In the genomic region with DNA sequence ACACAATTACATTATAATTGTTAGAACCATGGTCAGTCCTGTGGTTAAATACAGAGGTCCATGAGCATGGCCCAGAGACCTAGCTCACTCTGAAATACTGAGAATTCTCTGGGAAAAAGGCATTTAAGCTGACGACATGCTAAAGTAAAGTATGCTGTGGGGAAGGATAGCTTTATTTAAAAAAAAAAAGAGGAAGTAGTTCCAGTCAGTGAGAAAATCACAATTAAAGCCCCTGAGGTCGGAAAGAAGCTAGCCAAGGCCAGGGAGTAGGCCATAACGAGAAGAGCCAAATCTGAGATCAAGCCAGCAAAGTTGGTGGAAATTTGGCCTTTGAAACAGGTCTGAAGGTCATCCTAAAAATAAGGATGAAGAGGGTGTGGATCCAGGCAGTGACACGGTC, we compare ENCODE assay signal across 27 mouse cellular contexts. TPM values are rescaled to one million over a fixed set of nuclear protein-coding genes. Genes with fewer than 3 reads are reported as not detected.
"Had no signal": no experiment of that assay in that cellular context is flagged by ENCODE, and none has a peak within 500 bp of the region (broad histone marks: within the 10 kb centered on the region; RNA-seq: fewer than 3 reads in every experiment).

No protein-coding gene starts in this region.

- H3K27me3 ChIP-seq: limb, embryonic 12.5 days; limb, embryonic 15.5 days; neural tube, embryonic 12.5 days had no signal

- H3K27ac ChIP-seq: limb, embryonic 12.5 days; limb, embryonic 15.5 days; liver, embryonic 14.5 days; macrophage; midbrain, embryonic 15.5 days; neural tube, embryonic 12.5 days; neural tube, embryonic 15.5 days; stomach, postnatal 0 days had no signal

- H3K9ac ChIP-seq: limb, embryonic 12.5 days; limb, embryonic 15.5 days; liver, embryonic 14.5 days; liver, postnatal 0 days; lung, embryonic 14.5 days; midbrain, embryonic 15.5 days; neural tube, embryonic 12.5 days; neural tube, embryonic 15.5 days had no signal

- H3K4me3 ChIP-seq: limb, embryonic 12.5 days; limb, embryonic 15.5 days; midbrain, embryonic 15.5 days; neural tube, embryonic 12.5 days; neural tube, embryonic 15.5 days had no signal

- H3K4me2 ChIP-seq: limb, embryonic 12.5 days; limb, embryonic 15.5 days; liver, embryonic 11.5 days; lung, embryonic 14.5 days; midbrain, embryonic 11.5 days; midbrain, embryonic 15.5 days; neural tube, embryonic 12.5 days; neural tube, embryonic 15.5 days had no signal

- DNase-seq: kidney, adult 9 months; kidney, postnatal 14 days; kidney, postnatal 4 days; left cerebral cortex, postnatal 4 days; liver, postnatal 0 days; lung, embryonic 14.5 days; right cerebral cortex, adult 18-20 months; right cerebral cortex, postnatal 14 days; thymus, adult 2 months; thymus, postnatal 14 days; thymus, postnatal 4 days had no signal

- ATAC-seq: liver, postnatal 0 days; lung, postnatal 0 days; midbrain, embryonic 15.5 days had no signal

- H3K9me3 ChIP-seq: limb, embryonic 12.5 days; limb, embryonic 15.5 days; midbrain, embryonic 15.5 days; neural tube, embryonic 12.5 days; neural tube, embryonic 15.5 days had no signal

- H3K36me3 ChIP-seq: limb, embryonic 12.5 days; limb, embryonic 15.5 days; midbrain, embryonic 15.5 days; neural tube, embryonic 12.5 days; neural tube, embryonic 15.5 days had no signal

- H3K4me1 ChIP-seq: limb, embryonic 12.5 days; limb, embryonic 15.5 days; midbrain, embryonic 15.5 days; neural tube, embryonic 12.5 days; neural tube, embryonic 15.5 days had no signal

RNA-seq across cellular contexts. Expression of a gene that starts 24.3 kb away (rescaled TPM):
- total RNA-seq: megakaryocyte-erythroid progenitor cell, adult 5-6 weeks had no signal
- polyA plus RNA-seq: kidney, embryonic 16.5 days; limb, embryonic 12.5 days; limb, embryonic 15.5 days; liver, embryonic 11.5 days; liver, embryonic 14.5 days; liver, postnatal 0 days; lung, embryonic 14.5 days; lung, postnatal 0 days; macrophage; small intestine, adult 2 months; spleen, adult 2 months; stomach, embryonic 14.5 days; stomach, postnatal 0 days; thymus, adult 2 months had no signal
